Mouse (Mus musculus) T-helper 2 cell (primary cell): ENCODE measurements at regions not wholly inside any gene's neighbourhood (a gene's known extent, or its start where the extent isn't known, plus 50 kb on each side); places are given as distances from the start of the nearest gene placed in this dataset.

Experiments used
- in situ Hi-C: fragments of 300-600 bp; cut with MboI, MseI; formaldehyde crosslinking; loops from one replicate; pipeline ENCODE4 v1.15.1; 2025; ENCODE audit warnings: high pct_unique_total_duplicates

GRCm38 (mm10) chr5:103374162-103374561 lies 50.8 kb upstream of the Ptpn13 start:
- in situ Hi-C loops: no loop called here

- in situ Hi-C loops: no loop called here
Measured at GRCm38 (mm10) chr5:103373089-103373488, 51.9 kb upstream of the Ptpn13 start.

- in situ Hi-C loops: no loop called here
Measured at GRCm38 (mm10) chr5:103370456-103370855, 54.5 kb upstream of the Ptpn13 start.

- in situ Hi-C loops: no loop called here
Measured at GRCm38 (mm10) chr5:103368993-103369392, 56.0 kb upstream of the Ptpn13 start.

- in situ Hi-C loops: no loop called here
Measured at GRCm38 (mm10) chr5:103367201-103367671, 57.8 kb upstream of the Ptpn13 start.

- in situ Hi-C loops: no loop called here
Measured at GRCm38 (mm10) chr5:103365700-103366448, 59.1 kb upstream of the Ptpn13 start.

- in situ Hi-C loops: no loop called here
Measured at GRCm38 (mm10) chr5:103364791-103365699, 59.9 kb upstream of the Ptpn13 start.

GRCm38 (mm10) chr5:103360775-103361247 lies 64.2 kb upstream of the Ptpn13 start:
- in situ Hi-C loops: no loop called here

GRCm38 (mm10) chr5:103360360-103360759 lies 64.6 kb upstream of the Ptpn13 start:
- in situ Hi-C loops: no loop called here

GRCm38 (mm10) chr5:103357558-103357957 lies 67.4 kb upstream of the Ptpn13 start:
- in situ Hi-C loops: loop anchor here (10.0 kb wide), 1 partner anchor 97 kb away; no protein-coding TSS in a partner anchor

- in situ Hi-C loops: loop anchor here (10.0 kb wide), 1 partner anchor 98 kb away; no protein-coding TSS in a partner anchor
Measured at GRCm38 (mm10) chr5:103356500-103356899, 68.5 kb upstream of the Ptpn13 start.

GRCm38 (mm10) chr5:103355372-103356300 lies 69.4 kb upstream of the Ptpn13 start:
- in situ Hi-C loops: loop anchor here (10.0 kb wide), 1 partner anchor 99 kb away; no protein-coding TSS in a partner anchor

- in situ Hi-C loops: no loop called here
Measured at GRCm38 (mm10) chr5:103343869-103344268, 81.1 kb upstream of the Ptpn13 start.

GRCm38 (mm10) chr5:103341456-103341855 lies 83.5 kb upstream of the Ptpn13 start:
- in situ Hi-C loops: no loop called here

- in situ Hi-C loops: no loop called here
Measured at GRCm38 (mm10) chr5:103340626-103341025, 84.4 kb upstream of the Ptpn13 start.

- in situ Hi-C loops: no loop called here
Measured at GRCm38 (mm10) chr5:103336689-103337490, 88.1 kb upstream of the Ptpn13 start.

- in situ Hi-C loops: no loop called here
Measured at GRCm38 (mm10) chr5:103335916-103336688, 88.9 kb upstream of the Ptpn13 start.

- in situ Hi-C loops: no loop called here
Measured at GRCm38 (mm10) chr5:103326412-103326811, 98.6 kb upstream of the Ptpn13 start.

GRCm38 (mm10) chr5:103320341-103320740 lies 104.7 kb upstream of the Ptpn13 start:
- in situ Hi-C loops: no loop called here
